Mouse (Mus musculus) CH12.LX (cell line): ENCODE data around the gene Ganab.

Experiments used
- CTCF ChIP-seq, 2 experiments: IDR thresholded peaks in 1 of 2; conservative IDR thresholded peaks in 1 of 2; 2 replicates each; pipeline ENCODE4 v1.5.1; 2011 to 2012; ENCODE audit warnings: low read depth in 2 of 2, low read length in 2 of 2, improper control_type of control experiment in 1 of 2, inconsistent platforms in 1 of 2, mild to moderate bottlenecking in 1 of 2, moderate library complexity in 1 of 2
- HCFC1 ChIP-seq: IDR thresholded peaks from 2 replicates; pipeline ENCODE4 v1.6.1; 2012; ENCODE audit warnings: low read depth, mild to moderate bottlenecking, inconsistent platforms, low read length, improper control_type of control experiment
- KAT2A ChIP-seq: IDR thresholded peaks from 2 replicates; pipeline ENCODE4 v1.6.1; 2012; ENCODE audit warnings: low read length, improper control_type of control experiment, inconsistent platforms; ENCODE audit not compliant: insufficient replicate concordance
- POLR2A ChIP-seq: IDR thresholded peaks from 2 replicates; pipeline ENCODE4 v1.6.1; 2011; ENCODE audit warnings: low read depth, mild to moderate bottlenecking, improper control_type of control experiment, low read length
- POLR2AphosphoS2 ChIP-seq: IDR thresholded peaks from 2 replicates; pipeline ENCODE4 v1.6.1; 2011; ENCODE audit warnings: low read depth, low read length, improper control_type of control experiment
- RAD21 ChIP-seq: IDR thresholded peaks from 2 replicates; pipeline ENCODE4 v1.6.1; 2011; ENCODE audit warnings: low read depth, mild to moderate bottlenecking, low read length, improper control_type of control experiment, moderate library complexity
- RCOR1 ChIP-seq: conservative IDR thresholded peaks from 2 replicates; pipeline ENCODE4 v1.6.1; 2012; ENCODE audit warnings: low read depth, mild to moderate bottlenecking, inconsistent platforms, low read length, improper control_type of control experiment
- UBTF ChIP-seq: IDR thresholded peaks from 2 replicates; pipeline ENCODE4 v1.6.1; 2012; ENCODE audit warnings: low read depth, mild to moderate bottlenecking, inconsistent platforms, low read length, improper control_type of control experiment, moderate library complexity
- ZKSCAN1 ChIP-seq: IDR thresholded peaks from 2 replicates; pipeline ENCODE4 v1.6.1; 2012; ENCODE audit warnings: low read depth, inconsistent platforms, low read length, improper control_type of control experiment, borderline replicate concordance

- TF ChIP-seq KAT2A = no peak
- no peak for TF ChIP-seq POLR2A
- TF ChIP-seq CTCF (conservative IDR thresholded peaks at IDR 0.05 in 1 of 2, IDR thresholded peaks at IDR 0.05 in 1 of 2; ENCODE audit: low read depth in 2 of 2, low read length in 2 of 2) = no peak
- no peak for TF ChIP-seq RAD21
- no peak for TF ChIP-seq HCFC1
- no peak for TF ChIP-seq POLR2AphosphoS2
- no peak for TF ChIP-seq ZKSCAN1
- TF ChIP-seq UBTF = no peak
- TF ChIP-seq RCOR1 = no peak
Measured at GRCm38 (mm10) chr19:8919684-8920072, 21.8 kb downstream of the Ganab start.
